Mouse (Mus musculus) E14TG2a.4 (cell line): ENCODE data around the gene Btg2.

Source experiments
- CTCF ChIP-seq: conservative IDR thresholded peaks from 2 replicates; pipeline ENCODE4 v1.5.1; 2014; ENCODE audit warnings: low read length
- NANOG ChIP-seq: IDR thresholded peaks from 2 replicates; pipeline ENCODE4 v1.6.1; 2014; ENCODE audit warnings: borderline replicate concordance, low read length, mixed read lengths
- POU5F1 ChIP-seq: IDR thresholded peaks from 2 replicates; pipeline ENCODE4 v1.6.1; 2014; ENCODE audit warnings: low read length, borderline replicate concordance

DNA sequence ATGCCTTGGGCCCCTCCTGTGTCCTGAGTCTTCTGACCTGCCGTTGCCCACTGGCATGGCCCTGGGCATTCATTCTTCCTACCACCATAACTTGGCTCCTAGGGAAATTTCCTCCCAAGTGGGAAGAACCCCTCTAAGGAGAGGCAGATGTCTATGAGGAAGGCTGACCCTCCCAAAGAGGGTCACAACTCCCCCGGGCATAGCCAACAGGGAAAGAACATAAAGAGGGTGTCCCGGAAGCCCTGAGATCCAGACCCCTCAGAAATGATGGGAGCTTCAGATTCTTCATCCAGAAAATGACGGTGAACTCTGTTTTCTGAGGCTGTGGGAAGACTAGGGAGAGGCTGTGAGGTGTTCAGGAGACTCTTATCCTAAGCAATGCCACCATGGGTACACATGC is 16.8 kb upstream of the Btg2 start:
- TF ChIP-seq CTCF (no peak), POU5F1 (no peak), NANOG (no peak)
